Mouse (Mus musculus): Measurements from ENCODE around the gene Tpcn2. TPM values are rescaled to one million over a fixed set of nuclear protein-coding genes. Genes with fewer than 3 reads are reported as not detected.

Tpcn2 gene
- total and polyA plus RNA-seq, 3 experiments: 3.7 to 7.3 (median 7.2) TPM

DNA sequence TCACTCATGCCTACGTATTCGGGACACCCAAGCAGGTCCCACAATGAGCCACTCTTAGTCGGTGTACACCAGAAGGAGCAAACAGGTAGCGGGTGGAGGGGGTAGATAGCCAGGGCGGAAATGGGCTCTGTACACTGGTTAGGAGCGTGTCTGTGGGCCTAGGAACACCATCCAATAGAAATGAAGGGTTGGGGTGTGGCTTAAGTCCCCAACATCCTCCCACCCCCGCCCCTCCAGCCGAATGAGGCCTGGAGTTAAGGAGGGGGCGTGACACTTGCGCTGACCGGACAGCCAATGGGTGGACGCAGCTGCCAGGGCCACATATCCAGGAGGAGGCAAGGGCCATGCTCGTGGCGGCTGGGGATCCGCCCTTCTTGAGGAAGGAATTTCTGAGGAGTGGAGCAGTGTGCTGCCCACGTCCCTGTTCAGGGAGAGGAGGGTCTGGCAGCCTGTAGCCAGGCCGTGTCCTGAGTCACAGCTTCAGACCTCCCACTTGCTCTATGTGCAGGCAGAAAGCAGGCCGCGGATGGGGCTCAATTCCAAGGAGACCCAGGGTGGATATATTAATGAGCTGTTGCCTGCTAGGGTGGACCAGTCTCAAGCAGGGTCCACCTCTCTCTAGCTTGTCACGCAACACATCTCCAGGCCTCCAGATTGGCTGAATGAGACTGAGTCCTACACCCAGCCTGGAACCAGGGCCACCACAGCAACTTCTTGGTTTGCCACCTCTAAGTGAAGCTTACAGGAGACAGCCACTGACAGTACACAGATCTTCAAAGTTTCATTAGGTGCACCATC, 18.9 kb upstream of the Tpcn2 start:
- Histone ChIP-seq H3K27me3 (replicated peaks) (peaks cover 86% of the 10 kb centered on the region), H3K4me2 (ENCODE audit: insufficient read depth, low read depth, poor library complexity, severe bottlenecking) (no peak overlapping the region), H3K79me2 (replicated peaks; ENCODE audit: control insufficient read depth, extremely low read depth, insufficient read depth, poor library complexity, severe bottlenecking) (no peaks in the 10 kb centered on the region), H3K9me3 (replicated peaks; ENCODE audit: low read length) (no peaks in the 10 kb centered on the region), H3K4me1 (ENCODE audit: control insufficient read depth in 1 of 2, insufficient read depth in 2 of 2) (no peaks in the 10 kb centered on the region), H3K4me3 (replicated peaks in 1 of 3; ENCODE audit: low read depth in 2 of 3, low read length in 2 of 3, poor library complexity in 1 of 3) (no peak overlapping the region), H3K9ac (ENCODE audit: insufficient read depth, low read depth) (no peak overlapping the region), H3K27ac (ENCODE audit: insufficient read depth, low read depth) (no peak overlapping the region), H3K36me3 (replicated peaks in 1 of 2; ENCODE audit: control insufficient read depth in 1 of 2, insufficient read depth in 1 of 2, low read length in 1 of 2) (no peaks in the 10 kb centered on the region)
- TF ChIP-seq RAD21 (IDR thresholded peaks at IDR 0.05; ENCODE audit: low read depth, low read length) (no peak), SMC3 (IDR thresholded peaks at IDR 0.05; ENCODE audit: low read depth, low read length) (no peak), MAFK (IDR thresholded peaks at IDR 0.05; ENCODE audit: insufficient replicate concordance, low read length) (no peak), TCF12 (IDR thresholded peaks at IDR 0.05; ENCODE audit: low read depth, low read length) (no peak), BHLHE40 (IDR thresholded peaks at IDR 0.05; ENCODE audit: low read depth, low read length) (no peak), ZMIZ1 (IDR thresholded peaks at IDR 0.05; ENCODE audit: low read depth, low read length) (no peak), UBTF (IDR thresholded peaks at IDR 0.05; ENCODE audit: low read depth, low read length) (no peak), EP300 (IDR thresholded peaks at IDR 0.05; ENCODE audit: low read length) (no peak), POLR2A (IDR thresholded peaks at IDR 0.05; ENCODE audit: low read depth, low read length) (no peak)
- no peak for DNase-seq (ENCODE audit: extremely low read depth)
- dilution Hi-C loops (cut with MboI; ENCODE audit: extremely low pct_ligation_motif_present, extremely low pct_unique_long_range_greater_than_20kb, low sequenced_read_pairs): no loop called here
- in situ Hi-C loops (cut with MboI; ENCODE audit: low pct_ligation_motif_present, low pct_unique_long_range_greater_than_20kb, low sequenced_read_pairs): no loop called here

DNA sequence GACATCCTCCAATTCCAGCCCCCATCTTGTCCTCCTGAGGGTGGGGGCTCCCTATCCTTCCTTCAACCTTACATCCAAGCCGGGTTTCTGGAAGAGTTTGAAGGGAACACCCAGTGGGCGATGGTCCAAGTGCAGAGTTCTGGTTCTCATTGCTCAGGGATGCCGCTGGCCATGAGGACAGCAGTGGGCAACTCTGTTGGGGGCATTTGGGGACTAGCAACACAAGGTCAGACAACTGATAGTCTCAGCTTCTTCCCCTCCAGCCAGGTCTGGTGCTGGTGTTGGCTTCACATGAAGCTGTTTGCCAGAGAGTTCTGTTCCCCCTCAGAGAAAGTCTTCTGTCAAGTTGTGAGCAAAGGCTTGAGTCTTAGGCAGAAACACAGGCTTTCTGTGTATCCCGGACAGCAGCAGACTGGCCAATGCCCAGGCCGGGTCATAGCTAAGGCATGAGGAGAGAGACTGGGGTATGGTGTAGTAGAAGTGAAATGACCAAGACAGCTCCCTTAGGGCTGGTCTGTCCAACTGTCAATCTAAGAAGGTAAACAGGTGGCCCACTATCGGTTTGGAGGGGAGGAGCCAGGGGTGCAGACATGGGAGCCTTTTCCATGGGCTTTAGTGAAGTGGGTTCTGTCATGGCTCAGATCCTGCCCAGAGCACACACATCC, 17.7 kb upstream of the Tpcn2 start:
- H3K27me3 ChIP-seq (replicated peaks): peaks cover 87% of the 10 kb centered on the region
- dilution Hi-C loops (cut with MboI; ENCODE audit: extremely low pct_ligation_motif_present, extremely low pct_unique_long_range_greater_than_20kb, low sequenced_read_pairs): no loop called here
- H3K4me1 ChIP-seq (ENCODE audit: control insufficient read depth in 1 of 2, insufficient read depth in 2 of 2): no peaks in the 10 kb centered on the region
- no peak overlapping the region for H3K9ac ChIP-seq (ENCODE audit: insufficient read depth, low read depth)
- H3K4me2 ChIP-seq (ENCODE audit: insufficient read depth, low read depth, poor library complexity, severe bottlenecking): no peak overlapping the region
- no peak overlapping the region for H3K27ac ChIP-seq (ENCODE audit: insufficient read depth, low read depth)
- no peaks in the 10 kb centered on the region for H3K79me2 ChIP-seq (replicated peaks; ENCODE audit: control insufficient read depth, extremely low read depth, insufficient read depth, poor library complexity, severe bottlenecking)
- no peaks in the 10 kb centered on the region for H3K36me3 ChIP-seq (replicated peaks in 1 of 2; ENCODE audit: control insufficient read depth in 1 of 2, insufficient read depth in 1 of 2, low read length in 1 of 2)
- H3K9me3 ChIP-seq (replicated peaks; ENCODE audit: low read length): no peaks in the 10 kb centered on the region
- DNase-seq (ENCODE audit: extremely low read depth): no peak
- in situ Hi-C loops (cut with MboI; ENCODE audit: low pct_ligation_motif_present, low pct_unique_long_range_greater_than_20kb, low sequenced_read_pairs): no loop called here
- H3K4me3 ChIP-seq (replicated peaks in 1 of 3; ENCODE audit: low read depth in 2 of 3, low read length in 2 of 3, poor library complexity in 1 of 3): no peak overlapping the region
- TF ChIP-seq POLR2A (IDR thresholded peaks at IDR 0.05; ENCODE audit: low read depth, low read length) (no peak), UBTF (IDR thresholded peaks at IDR 0.05; ENCODE audit: low read depth, low read length) (no peak), NRF1 (IDR thresholded peaks at IDR 0.05; ENCODE audit: low read depth, low read length) (no peak), TBP (conservative IDR thresholded peaks at IDR 0.05; ENCODE audit: low read depth, low read length) (no peak), EP300 (IDR thresholded peaks at IDR 0.05; ENCODE audit: low read length) (no peak), SIN3A (IDR thresholded peaks at IDR 0.05; ENCODE audit: low read length) (no peak), JUN (IDR thresholded peaks at IDR 0.05; ENCODE audit: insufficient read depth, low read depth, low read length) (no peak), GABPA (IDR thresholded peaks at IDR 0.05; ENCODE audit: insufficient replicate concordance, low read depth, low read length) (no peak), HCFC1 (IDR thresholded peaks at IDR 0.05; ENCODE audit: low read depth, low read length) (no peak), USF1 (IDR thresholded peaks at IDR 0.05; ENCODE audit: low read depth, low read length) (no peak), RAD21 (IDR thresholded peaks at IDR 0.05; ENCODE audit: low read depth, low read length) (no peak)

Measured in CH12.LX (cell line).